Mouse (Mus musculus) liver, embryonic 12.5 days (tissue): ENCODE measurements around the gene Aldh3b1. TPM values are rescaled to one million over a fixed set of nuclear protein-coding genes. Genes with fewer than 3 reads are reported as not detected.

Experiments
- ATAC-seq: fragments of 200-750 bp; cut with Nextera tagmentation; 2 replicates; pipeline ENCODE4 v1.8.0; 2017; ENCODE audit warnings: moderate number of reproducible peaks, mild to moderate bottlenecking, moderate library complexity
- H3K27ac ChIP-seq: fragments of 300-500 bp; sonication (generic); 2 replicates; pipeline ENCODE4 v1.5.1; 2016; ENCODE audit warnings: mild to moderate bottlenecking
- H3K27me3 ChIP-seq: fragments of 300-500 bp; sonication (generic); replicated peaks from 2 replicates; pipeline ENCODE4 v1.6.1; 2016; ENCODE audit warnings: mild to moderate bottlenecking, moderate library complexity
- H3K36me3 ChIP-seq: fragments of 300-500 bp; sonication (generic); 2 replicates; pipeline ENCODE4 v1.6.1; 2016; ENCODE audit warnings: mild to moderate bottlenecking, moderate library complexity
- H3K4me1 ChIP-seq: fragments of 300-500 bp; sonication (generic); 2 replicates; pipeline ENCODE4 v1.6.1; 2016
- H3K4me2 ChIP-seq: fragments of 300-500 bp; sonication (generic); 2 replicates; pipeline ENCODE4 v1.6.1; 2016; ENCODE audit warnings: mild to moderate bottlenecking, moderate library complexity
- H3K4me3 ChIP-seq: fragments of 300-500 bp; sonication (generic); 2 replicates; pipeline ENCODE4 v1.5.1; 2016; ENCODE audit warnings: mild to moderate bottlenecking, moderate library complexity
- H3K9ac ChIP-seq: fragments of 300-500 bp; sonication (generic); 2 replicates; pipeline ENCODE4 v1.6.1; 2016; ENCODE audit warnings: mild to moderate bottlenecking, moderate library complexity
- H3K9me3 ChIP-seq: fragments of 300-500 bp; sonication (generic); replicated peaks from 2 replicates; pipeline ENCODE4 v1.6.1; 2016; ENCODE audit warnings: mild to moderate bottlenecking, moderate library complexity
- WGBS: fragments of 180-500 bp; shearing (Covaris S2); methylation state at CpG from one replicate; pipeline ENCODE4 v1.1.7; 2016; ENCODE audit not compliant: insufficient replicate concordance; 5-methylcytosine and 5-hydroxymethylcytosine counted together
- polyA plus RNA-seq: library from polyadenylated mRNA; unstranded; fragments of >200 nt; fragmentation: Nextera tagmentation; extraction: Ambion mirVana; gene quantifications from 2 replicates; pipeline ENCODE4 v1.2.1, GENCODE M21; 2016

Aldh3b1 gene
- polyA plus RNA-seq, 1 experiment from 2014 or later = 1.8 TPM

DNA sequence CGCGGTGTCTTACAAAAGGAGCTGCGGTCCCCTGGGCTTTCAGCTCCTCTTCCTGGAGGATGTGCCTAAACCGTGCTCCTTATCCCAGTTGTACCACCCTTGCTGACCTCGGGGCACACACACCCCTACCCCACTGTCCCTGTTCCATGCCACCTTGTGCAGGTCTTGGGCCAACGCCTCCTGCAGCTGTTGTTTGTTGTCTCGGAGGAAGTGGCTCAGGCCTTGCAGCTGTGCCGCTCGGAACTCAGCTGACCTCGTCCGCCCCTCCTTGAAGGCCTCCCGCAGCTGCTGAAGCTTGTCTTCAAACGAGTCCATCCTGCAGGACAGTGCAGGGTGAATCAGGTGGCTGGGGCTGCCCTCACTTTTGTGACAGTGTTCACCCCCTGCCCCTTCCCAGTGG is 6.0 kb downstream of the Aldh3b1 start:
- no peak for ATAC-seq
- H3K9ac ChIP-seq = no peak overlapping the region
- 54% methylated on average over 13 of the region's 13 CpGs for whole genome bisulfite sequencing
- no peak overlapping the region for H3K4me2 ChIP-seq
- H3K36me3 ChIP-seq = no peaks in the 10 kb centered on the region
- no peaks in the 10 kb centered on the region for H3K9me3 ChIP-seq
- no peak overlapping the region for H3K27ac ChIP-seq
- no peaks in the 10 kb centered on the region; the same call in 1 of the 2 replicates for H3K27me3 ChIP-seq
- peaks cover 29% of the 10 kb centered on the region for H3K4me1 ChIP-seq
- no peak overlapping the region for H3K4me3 ChIP-seq

DNA sequence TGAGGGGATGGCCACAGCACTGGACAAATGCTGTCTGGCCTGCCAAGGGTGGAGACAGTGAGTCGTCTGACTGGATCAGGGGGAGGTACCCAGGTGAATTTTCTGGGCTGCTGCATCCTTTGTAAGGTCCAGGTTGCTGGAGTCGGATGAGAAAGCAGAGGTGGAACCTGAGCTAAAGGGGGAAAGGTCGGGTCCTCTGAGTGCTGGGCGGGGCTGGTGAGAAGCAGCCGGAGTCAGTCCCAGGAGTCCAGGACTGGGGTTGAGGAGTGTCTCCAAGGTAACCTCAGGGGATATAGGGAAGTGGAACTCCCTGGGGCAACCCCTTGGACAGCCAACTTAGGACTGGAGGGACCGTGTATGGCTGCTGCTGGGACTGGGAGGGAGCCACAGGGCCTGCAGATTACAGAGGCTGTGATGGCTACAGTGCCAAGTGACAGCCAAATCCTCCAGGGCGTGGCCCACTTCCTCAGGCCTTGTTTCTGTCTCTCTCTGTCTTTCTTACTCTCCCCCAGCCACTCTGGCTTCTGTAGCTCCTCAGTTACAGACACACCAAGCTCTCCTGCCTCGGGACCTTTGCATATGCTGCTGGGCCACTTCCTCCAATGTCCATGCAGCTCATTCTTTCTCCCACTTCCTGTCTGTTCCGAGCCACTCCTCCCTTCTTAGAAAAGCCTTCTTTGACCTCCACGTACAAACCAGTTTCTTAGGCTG is 6.8 kb downstream of the Aldh3b1 start:
- WGBS = 42% methylated on average over 10 of the region's 10 CpGs
- ATAC-seq = no peak

DNA sequence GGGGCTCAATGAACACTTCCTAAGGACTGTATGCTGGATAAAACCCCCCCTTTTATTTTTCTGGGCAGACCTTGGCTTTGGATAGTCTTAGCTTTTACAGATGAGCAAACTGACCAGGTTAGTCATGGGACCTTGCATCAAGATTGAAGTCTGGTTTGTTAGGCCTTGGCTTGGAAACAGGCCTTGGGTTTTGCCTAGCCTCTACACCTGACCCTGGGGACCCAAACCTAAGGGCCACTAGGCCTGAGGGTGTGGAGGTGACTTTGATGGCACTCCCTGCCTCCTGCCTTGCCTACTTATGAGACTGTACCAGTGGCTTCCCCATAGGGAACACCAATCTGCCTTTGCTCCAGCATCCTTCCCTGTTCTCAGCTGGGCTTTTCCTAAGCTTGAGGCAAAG is 9.7 kb downstream of the Aldh3b1 start:
- no peak overlapping the region for H3K4me3 ChIP-seq
- no peak overlapping the region for H3K4me2 ChIP-seq
- H3K36me3 ChIP-seq = no peaks in the 10 kb centered on the region
- peaks cover 22% of the 10 kb centered on the region for H3K4me1 ChIP-seq
- no peak overlapping the region for H3K9ac ChIP-seq
- no peaks in the 10 kb centered on the region for H3K9me3 ChIP-seq
- no peak overlapping the region for H3K27ac ChIP-seq
- no peaks in the 10 kb centered on the region for H3K27me3 ChIP-seq
- ATAC-seq = no peak

More for the DNA sequence above, 6.8 kb downstream of the Aldh3b1 start:
- Histone ChIP-seq H3K9ac (no peak overlapping the region), H3K9me3 (no peaks in the 10 kb centered on the region), H3K27ac (no peak overlapping the region), H3K4me1 (peaks cover 29% of the 10 kb centered on the region), H3K27me3 (no peaks in the 10 kb centered on the region; the same call in 1 of the 2 replicates), H3K36me3 (no peaks in the 10 kb centered on the region), H3K4me2 (no peak overlapping the region), H3K4me3 (no peak overlapping the region)

DNA sequence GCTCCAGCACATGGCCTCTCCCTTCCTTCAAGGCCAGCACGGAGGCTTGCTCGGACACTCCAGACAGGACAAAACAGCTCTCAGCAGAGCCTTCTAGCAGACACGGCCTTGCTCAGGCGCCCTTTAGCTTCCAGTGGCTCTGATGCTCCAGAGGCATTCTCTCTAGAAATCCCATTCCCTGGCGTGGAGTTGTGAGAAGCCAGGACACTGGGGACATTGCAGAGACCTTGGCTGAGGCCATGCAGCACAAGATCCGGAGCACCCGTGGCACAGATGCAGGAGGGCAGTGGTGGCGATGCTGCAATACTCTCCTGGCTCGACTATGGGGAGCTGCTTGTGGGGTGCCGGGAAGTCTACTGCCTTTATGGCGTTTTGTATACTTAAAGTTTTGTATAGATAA is 12.9 kb downstream of the Aldh3b1 start:
- WGBS = 74% methylated on average over 11 of the region's 11 CpGs
- no peaks in the 10 kb centered on the region for H3K36me3 ChIP-seq
- ATAC-seq = no peak

DNA sequence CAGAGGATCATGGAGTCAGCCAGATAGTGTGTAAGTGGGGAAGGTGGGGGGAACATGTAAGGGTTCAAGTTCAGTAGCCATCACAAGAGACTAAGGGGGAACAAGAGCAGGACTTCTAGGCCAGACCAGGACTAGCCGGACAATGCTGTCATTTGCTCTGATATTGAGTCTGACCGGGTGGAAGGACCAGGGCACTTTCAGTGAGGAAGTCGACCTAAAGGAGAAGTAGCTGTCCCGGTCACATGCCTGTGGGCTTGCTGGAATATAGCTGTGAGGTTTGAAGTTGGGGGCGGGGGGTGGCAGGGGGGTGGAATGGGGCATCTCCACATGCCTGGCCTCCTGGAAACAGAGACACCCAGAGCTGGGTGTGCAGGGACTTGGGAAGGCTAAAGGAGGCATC is 15.1 kb downstream of the Aldh3b1 start:
- WGBS = 53% methylated on average over 5 of the region's 5 CpGs
- no peaks in the 10 kb centered on the region for H3K9me3 ChIP-seq
- peaks cover 36% of the 10 kb centered on the region for H3K4me1 ChIP-seq
- peak overlapping the region; percentile 77 for H3K4me2 ChIP-seq
- no peaks in the 10 kb centered on the region for H3K27me3 ChIP-seq
- peak overlapping the region; percentile 18; the same call in 1 of the 2 replicates for H3K9ac ChIP-seq
- H3K36me3 ChIP-seq = peaks cover 17% of the 10 kb centered on the region
- no peak for ATAC-seq
- no peak overlapping the region for H3K27ac ChIP-seq
- H3K4me3 ChIP-seq = no peak overlapping the region; the same call in 1 of the 2 replicates

More for the DNA sequence above, 12.9 kb downstream of the Aldh3b1 start:
- H3K9ac ChIP-seq = 0 out of 2 replicates have a peak overlapping the region, but pooled peaks have one; percentile 12
- peaks cover 25% of the 10 kb centered on the region for H3K4me1 ChIP-seq
- H3K4me3 ChIP-seq = no peak overlapping the region
- no peak overlapping the region for H3K27ac ChIP-seq
- no peaks in the 10 kb centered on the region for H3K9me3 ChIP-seq
- H3K4me2 ChIP-seq = no peak overlapping the region
- no peaks in the 10 kb centered on the region for H3K27me3 ChIP-seq

DNA sequence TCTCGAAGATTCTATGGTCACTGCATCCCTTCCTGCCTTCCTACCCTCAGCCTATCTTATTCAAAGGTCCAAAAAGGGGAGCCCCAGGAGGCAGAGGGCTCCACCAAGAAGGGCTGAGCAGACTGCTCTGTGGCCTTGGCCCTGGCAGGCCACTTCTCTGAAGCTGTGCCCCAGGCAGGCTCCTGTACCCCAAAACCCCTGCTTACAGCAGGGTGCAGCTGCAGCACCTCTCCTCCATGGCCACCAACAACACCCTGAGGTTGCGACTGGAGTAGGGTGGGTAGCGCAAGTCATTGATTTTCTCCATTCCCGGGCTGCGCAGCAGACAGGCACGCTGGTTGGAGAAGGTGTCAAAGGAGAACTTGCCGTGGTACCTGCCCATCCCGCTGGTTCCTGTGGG is 15.9 kb downstream of the Aldh3b1 start:
- Histone ChIP-seq H3K4me2 (peak overlapping the region; percentile 77), H3K27ac (peak overlapping the region; percentile 77)

DNA sequence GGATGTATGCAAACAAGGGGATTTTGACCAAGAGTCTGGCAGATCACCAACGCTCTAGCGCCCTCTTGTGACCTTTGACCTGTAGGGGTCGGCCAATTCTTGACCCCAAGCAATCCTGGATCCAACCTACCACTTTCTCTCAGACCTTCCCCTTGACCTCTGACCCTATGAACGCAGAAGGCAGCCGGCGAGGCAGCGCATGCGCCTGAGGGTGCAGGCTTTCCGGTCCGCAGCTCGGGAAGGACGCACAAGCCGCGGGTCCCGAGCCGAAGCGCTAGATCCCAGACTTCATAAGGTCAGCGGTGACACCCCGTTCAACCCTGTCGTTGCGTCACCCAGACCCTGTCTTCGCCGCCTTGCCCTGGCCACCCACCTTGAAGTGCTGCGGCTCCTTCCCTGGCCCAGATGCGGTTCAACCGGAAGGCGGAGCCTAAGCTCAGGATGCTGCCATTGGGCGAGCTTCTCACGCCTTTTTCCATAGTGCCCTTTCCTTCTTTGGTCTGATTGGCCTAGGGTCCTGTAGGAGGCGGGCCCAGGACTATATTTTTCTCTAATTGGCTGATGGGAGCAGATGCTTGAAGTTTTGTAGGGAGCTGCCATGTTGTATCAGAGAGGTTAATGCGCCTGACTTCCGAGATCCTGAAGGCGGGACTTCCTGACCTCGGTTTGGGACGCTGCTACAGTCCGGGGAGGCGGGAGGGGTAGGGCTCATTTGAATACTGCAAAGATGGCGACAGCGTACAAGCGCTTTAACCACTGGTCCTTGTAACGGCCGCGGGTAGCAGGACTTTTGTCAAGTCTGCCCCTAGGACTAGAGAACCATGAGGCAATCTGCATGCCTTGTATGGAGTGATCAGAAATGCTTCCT is 17.0 kb downstream of the Aldh3b1 start, which contains the start of gene Ndufs8:
Gene Ndufs8, minus strand, starts transcription at position 438 of the 868 bp plus-strand sequence.
- Histone ChIP-seq H3K4me1 (peaks cover 41% of the 10 kb centered on the region), H3K9me3 (no peaks in the 10 kb centered on the region)
- peak; percentile 95 for ATAC-seq

More for the DNA sequence above, 15.9 kb downstream of the Aldh3b1 start:
- Histone ChIP-seq H3K4me3 (peak overlapping the region; percentile 76), H3K9me3 (no peaks in the 10 kb centered on the region), H3K9ac (peak overlapping the region; percentile 71), H3K4me1 (peaks cover 36% of the 10 kb centered on the region), H3K27me3 (no peaks in the 10 kb centered on the region), H3K36me3 (peaks cover 24% of the 10 kb centered on the region)
- ATAC-seq = no peak
- 73% methylated on average over 8 of the region's 8 CpGs for WGBS

DNA sequence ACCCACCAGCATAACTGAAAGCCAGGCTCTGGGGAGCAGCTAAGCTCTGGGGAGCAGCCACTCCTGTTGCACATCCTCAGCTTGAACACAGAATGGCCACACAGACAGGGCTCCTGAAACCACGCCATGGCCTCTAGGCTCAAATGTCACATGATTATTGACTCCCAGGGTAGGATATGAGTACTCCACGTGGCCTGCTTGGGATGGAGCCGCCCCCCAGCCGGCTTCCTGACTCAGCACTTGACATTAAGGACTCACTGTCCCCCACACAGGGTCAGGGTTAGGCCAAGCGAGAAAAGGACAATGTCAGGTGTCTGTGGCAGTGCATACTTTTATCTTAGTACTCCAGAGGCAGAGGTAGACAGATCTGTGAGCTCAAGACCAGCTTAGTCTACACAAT is 19.4 kb downstream of the Aldh3b1 start:
- no peak overlapping the region for H3K9ac ChIP-seq
- H3K27me3 ChIP-seq = no peaks in the 10 kb centered on the region
- no peak overlapping the region for H3K27ac ChIP-seq
- peaks cover 34% of the 10 kb centered on the region for H3K36me3 ChIP-seq
- H3K4me2 ChIP-seq = no peak overlapping the region
- H3K9me3 ChIP-seq = no peaks in the 10 kb centered on the region
- ATAC-seq = no peak
- WGBS = 64% methylated on average over 5 of the region's 5 CpGs
- peaks cover 64% of the 10 kb centered on the region for H3K4me1 ChIP-seq
- no peak overlapping the region for H3K4me3 ChIP-seq

More for the DNA sequence above, 17.0 kb downstream of the Aldh3b1 start, which contains the start of gene Ndufs8:
- Histone ChIP-seq H3K4me3 (peak within 1 kb of the TSS; percentile 76), H3K27me3 (no peaks in the 10 kb centered on the region), H3K9ac (peak within 1 kb of the TSS; percentile 75), H3K27ac (peak within 1 kb of the TSS; percentile 81), H3K4me2 (peak within 1 kb of the TSS; percentile 82), H3K36me3 (peaks cover 34% of the 10 kb centered on the region)
- WGBS = under 1% methylated on average over 43 of the region's 43 CpGs

DNA sequence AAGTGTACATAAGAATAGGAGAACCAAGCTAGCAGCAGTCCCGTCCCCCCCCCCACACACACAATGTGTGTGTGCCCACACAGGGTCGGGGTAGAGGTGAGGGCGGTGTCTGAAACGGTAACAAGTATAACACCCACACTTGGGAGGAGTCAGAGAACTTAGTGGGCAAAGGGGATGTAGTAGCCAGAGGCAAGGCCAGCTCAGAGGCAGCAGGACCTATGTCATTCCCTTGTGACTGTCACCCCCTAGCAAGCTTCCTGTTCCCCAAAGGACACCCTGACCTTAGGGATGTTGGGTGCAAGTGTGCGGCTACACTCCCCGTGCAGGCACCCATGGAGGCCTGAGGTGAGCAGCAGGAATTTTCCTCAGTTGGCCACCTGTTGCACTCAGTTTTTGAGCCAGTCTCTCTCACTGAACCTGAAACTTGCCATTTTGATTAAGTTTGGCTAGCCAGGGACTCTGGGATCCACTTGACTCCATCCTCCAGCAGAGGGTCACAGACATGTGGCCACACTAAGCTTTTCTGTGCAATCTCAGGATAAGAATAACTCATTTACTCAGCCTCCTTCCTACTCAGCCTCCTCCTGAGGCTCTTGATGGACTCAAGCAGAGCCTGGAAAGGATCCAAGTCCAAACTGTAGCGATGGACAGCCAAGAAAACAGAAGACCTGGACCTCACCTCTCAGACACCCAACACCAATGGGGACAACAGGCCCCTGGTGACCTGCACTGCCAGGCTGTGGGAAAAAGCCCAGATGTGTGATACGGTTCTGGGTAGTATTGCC is 21.5 kb downstream of the Aldh3b1 start:
- WGBS = 68% methylated on average over 8 of the region's 8 CpGs
- Histone ChIP-seq H3K4me2 (peak overlapping the region; percentile 95), H3K4me1 (peaks cover 67% of the 10 kb centered on the region), H3K9me3 (no peaks in the 10 kb centered on the region), H3K9ac (peak overlapping the region; percentile 78; the same call in 1 of the 2 replicates), H3K27ac (peak overlapping the region; percentile 75), H3K4me3 (peak overlapping the region; percentile 69; the same call in 1 of the 2 replicates), H3K27me3 (no peaks in the 10 kb centered on the region), H3K36me3 (peaks cover 47% of the 10 kb centered on the region)
- no peak for ATAC-seq

DNA sequence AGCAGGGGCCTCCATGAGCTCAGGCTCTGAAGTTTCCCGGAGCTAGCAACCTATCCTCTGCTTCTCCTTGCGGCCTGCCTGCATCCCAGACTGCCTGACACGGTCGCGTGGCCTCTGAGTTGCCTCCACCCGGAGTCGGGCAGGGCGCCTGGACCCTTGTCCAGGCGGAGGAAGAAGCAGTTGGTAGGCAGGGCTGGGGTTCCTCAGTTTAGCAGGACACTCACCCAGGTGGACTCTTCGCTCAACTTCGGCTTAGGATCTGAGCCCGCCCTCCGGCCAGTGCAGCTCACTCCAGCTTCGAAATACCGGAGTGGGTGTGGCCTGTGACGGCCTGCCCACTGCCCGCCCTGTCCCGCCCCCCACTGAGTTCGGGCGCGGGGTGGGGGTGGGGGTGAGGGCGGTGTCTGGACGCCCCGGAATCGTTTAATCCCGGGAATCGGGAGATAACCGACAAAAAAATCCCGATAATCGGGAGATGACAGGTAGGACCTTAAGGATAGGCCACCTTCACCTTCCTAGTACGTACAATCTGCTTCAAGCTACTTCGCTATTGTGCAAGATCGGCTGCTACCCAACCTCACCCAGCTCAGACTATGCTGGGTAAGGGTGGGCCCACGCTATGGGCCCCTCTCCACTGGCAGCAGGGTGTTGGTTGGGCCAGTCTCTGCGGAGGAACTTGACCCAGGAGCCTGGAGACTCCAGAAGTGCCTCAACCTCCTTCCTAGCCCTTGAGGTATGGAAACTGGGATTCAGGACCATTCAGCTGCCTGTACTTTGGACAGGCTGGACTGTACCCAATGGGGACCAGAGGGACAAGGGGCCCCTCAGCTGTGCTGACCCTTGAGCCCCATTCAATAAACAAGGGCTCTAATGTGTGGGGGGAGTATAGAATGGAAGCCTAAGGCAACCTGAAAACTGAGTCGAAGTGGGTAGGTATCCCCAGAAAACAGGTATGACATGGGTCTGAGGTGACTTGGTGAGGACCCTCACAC is 22.5 kb downstream of the Aldh3b1 start, which contains the start of gene Tcirg1:
Gene Tcirg1, minus strand, starts transcription at position 339 of the 992 bp plus-strand sequence.
- Histone ChIP-seq H3K27me3 (no peaks in the 10 kb centered on the region), H3K4me1 (peaks cover 70% of the 10 kb centered on the region), H3K4me2 (peak within 1 kb of the TSS; percentile 95), H3K4me3 (peak within 1 kb of the TSS; percentile 69), H3K36me3 (peaks cover 57% of the 10 kb centered on the region), H3K9me3 (no peaks in the 10 kb centered on the region), H3K27ac (peak within 1 kb of the TSS; percentile 79), H3K9ac (peak within 1 kb of the TSS; percentile 78)
- peak; percentile 88 for ATAC-seq
- WGBS = 3% methylated on average over 36 of the region's 36 CpGs
